Mouse (Mus musculus): Measurements from ENCODE around the gene Dgki.
A peak's percentile ranks its signal among the peaks of the same experiment; 100 is the strongest.

The Dgki gene

GRCm38 (mm10) chr6:37236893-37237292, 63.1 kb downstream of the Dgki start:
- DNase-seq: no peak

GRCm38 (mm10) chr6:37231148-37231547, 68.8 kb downstream of the Dgki start:
- no peak for DNase-seq

DNA sequence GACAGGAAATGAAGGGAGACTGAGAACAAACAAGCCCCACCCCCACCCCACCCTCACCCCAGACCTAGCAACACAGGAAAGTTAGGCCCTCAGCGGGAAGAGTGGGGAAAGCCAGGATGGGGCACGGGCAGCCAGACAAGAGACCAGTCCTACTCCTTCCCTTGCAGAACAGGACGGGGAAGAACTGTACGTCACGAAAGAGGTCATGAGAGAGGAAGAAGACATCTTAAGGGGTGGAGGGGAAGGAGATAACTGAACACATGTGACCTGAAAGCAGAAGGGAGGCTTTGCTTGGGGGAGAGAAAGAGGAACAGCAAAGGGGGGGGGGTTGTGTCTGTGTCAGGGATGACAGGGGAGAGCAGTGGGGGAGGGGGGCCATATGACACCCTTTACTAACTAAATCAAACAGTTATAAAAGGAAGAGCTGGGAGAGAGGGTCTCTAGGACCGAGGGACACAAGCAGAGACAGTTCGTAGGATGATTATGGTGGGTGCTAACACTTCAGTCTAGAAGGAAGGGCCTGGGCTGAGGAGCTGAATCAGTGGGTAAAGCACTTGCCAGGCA, 77.0 kb downstream of the Dgki start:
- DNase-seq: no peak

- no peak for DNase-seq
Observed at GRCm38 (mm10) chr6:37222016-37222415, 78.0 kb downstream of the Dgki start.

DNA sequence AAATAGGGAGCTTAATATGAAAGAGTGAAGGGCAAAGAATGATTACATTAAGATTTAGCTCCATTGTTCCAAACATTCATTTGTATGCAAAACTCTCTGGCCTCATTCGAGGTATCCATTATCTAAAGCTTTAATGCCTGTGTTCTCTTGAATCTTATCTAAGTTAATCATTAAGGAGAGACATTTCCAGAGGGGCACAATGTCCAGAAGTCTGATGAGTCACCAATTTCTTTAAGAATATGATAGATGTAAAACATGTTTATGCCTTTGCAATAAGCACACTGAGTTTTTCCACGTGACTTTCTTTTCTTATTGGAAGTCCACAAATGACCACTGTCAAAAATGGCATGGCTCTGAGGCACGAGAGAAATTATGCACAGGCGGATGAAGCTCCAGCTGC, 80.9 kb downstream of the Dgki start:
- no peak for DNase-seq

DNA sequence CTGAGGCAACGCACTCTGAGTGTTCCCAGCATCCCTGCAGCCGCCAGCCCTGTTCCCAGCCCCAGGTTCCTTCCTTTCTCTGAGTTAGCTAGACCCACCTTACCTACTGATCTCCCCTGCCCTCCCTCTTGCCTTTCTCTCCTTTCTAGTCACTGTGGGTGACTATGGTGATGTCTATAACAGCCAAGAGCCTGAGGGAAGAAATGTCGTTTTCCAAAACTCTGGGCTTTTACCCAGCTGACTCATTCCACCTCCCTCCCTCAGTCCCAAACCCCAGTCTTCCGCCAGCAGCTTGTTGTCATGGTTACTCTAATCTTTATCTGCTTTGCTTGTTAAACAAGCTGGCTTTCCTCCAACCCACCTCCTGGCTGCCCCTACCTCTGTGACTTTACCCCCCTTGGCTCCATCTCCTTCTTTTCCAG, 83.6 kb downstream of the Dgki start:
- no peak for DNase-seq

- DNase-seq: no peak
Observed at GRCm38 (mm10) chr6:37215655-37216054, 84.3 kb downstream of the Dgki start.

DNA sequence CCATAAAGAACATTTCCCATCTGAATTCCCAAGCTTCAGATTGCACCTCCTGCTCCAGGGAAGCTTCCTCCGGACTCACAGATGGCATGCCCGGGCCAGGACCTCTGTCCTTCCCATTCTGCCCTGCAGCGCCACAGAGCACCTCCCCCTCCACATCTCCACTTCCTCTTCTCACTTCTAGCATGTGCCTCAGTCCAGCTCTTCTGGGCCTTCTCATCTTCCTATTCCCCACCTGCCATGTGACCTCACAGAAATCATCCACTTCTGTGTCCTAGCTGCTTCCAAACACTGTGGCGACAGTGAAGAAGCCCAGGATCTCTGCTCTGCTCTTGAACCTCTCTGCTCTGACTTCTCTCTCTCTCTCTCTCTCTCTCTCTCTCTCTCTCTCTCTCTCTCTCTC, 87.1 kb downstream of the Dgki start:
- peak in 1 of 2 experiments; percentile 12 for DNase-seq

DNA sequence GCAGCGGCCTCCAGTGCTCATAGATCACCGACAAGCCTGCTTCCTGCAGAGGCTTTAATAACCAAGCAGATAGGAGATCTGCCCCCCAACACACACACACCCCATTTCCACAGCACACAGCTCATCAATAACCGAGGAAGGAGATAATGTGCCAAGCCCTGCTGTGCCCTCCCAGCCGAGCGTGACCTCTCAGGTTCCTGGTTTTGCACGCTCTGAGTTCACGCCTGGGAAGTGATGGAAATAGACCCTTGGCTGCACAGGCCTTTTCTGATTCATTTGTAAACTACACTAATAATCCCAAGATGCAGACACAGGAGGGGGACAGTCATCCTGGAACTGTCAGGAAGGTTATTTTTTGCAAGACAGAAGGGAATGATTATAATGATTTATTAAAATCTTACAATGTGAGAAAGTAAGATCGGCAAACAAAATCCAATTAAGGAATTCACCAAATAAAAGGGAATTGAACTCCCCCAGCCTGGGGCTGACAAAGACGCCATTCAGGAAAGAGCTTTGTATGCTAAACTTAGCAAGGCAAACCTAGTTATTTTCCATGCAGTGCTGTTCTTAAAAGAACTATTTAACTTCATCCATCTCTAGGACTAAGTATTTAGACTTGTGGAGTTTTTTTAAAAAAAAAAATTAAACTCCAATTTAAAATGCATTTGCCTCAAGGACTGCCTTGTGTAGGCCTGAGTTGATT, 88.3 kb downstream of the Dgki start:
- DNase-seq: no peak

GRCm38 (mm10) chr6:37202901-37203300, 97.1 kb downstream of the Dgki start:
- DNase-seq: no peak

- no peak for DNase-seq
Observed at GRCm38 (mm10) chr6:37200840-37201239, 99.1 kb downstream of the Dgki start.

DNA sequence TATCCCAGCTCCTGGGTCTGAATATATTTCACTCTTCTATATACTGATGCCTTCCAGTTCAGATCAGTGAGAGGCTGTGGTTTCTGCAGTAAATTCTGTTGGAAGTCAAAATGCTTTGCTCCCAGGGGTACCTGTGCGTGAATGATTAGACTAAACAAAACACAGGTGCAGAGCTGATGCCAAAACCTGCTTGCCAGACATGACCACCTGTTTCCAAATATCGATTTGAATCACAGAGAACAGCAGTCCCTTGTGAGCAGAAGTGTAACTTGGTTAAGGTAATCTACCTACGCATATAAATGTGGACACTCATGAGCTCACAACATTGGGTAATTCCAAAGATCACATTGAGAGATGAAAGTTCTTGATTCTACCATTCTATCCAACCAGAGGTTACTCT, 100.5 kb downstream of the Dgki start:
- no peak for DNase-seq

- no peak for DNase-seq
Observed at GRCm38 (mm10) chr6:37197745-37198144, 102.2 kb downstream of the Dgki start.

GRCm38 (mm10) chr6:37196870-37197269, 103.1 kb downstream of the Dgki start:
- no peak for DNase-seq

DNA sequence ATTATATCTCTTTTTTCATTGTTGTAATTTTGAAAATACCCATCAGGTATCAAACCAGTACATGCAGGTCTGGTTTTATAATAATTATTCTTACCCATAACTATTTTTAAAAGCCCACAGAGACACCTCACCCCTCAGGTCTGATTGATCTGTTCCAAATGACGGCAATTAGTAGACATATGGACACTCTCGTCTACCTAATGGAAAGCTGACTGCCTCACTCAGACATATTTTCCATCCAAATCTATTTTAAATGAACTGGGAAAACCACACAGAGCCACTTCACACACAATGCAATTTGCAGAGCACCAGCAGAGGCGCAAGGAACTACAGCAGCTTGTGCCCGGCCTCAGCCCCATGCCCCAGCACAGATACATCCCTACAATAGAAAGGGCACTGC, 104.2 kb downstream of the Dgki start:
- DNase-seq: no peak

DNA sequence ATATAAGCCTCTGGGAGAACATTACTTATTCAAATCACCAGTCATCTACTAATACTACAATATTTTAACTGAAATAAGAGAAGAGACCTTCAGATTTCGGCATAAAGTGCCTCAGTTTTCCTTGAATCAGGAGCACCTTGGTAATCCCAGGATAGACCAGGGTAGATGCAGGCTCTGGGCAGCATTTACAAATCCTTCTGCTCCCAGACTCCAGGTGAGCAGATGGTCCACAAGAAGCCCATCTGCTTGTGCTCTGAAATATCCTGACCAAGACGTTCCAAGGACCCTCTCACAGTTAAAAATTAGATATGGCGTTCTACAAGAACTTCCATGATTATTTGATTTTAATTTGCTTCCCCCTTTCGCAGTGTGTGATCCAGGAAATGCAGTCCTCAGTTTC, 118.0 kb downstream of the Dgki start:
- no peak for DNase-seq

GRCm38 (mm10) chr6:37171149-37171832, 128.7 kb downstream of the Dgki start:
- no peak for DNase-seq

DNA sequence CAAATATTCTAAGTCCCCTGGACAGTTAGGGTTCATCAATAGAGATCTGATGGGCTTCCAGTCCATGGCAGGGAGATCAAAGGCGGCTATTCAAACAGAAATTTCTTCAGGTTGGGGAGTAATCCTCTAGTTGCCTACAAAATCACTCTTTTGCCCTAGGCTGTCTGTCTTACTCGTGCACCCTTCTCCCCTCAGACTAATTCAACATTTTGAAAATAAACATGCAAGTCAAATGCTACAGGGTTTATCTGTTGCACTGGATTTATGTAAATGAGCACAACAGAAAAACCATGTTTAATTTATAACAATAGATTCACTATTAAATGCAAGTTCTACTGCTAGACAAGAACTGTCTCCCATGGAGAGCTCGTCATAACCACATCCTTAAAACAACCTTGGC, 141.1 kb downstream of the Dgki start:
- no peak for DNase-seq

GRCm38 (mm10) chr6:37154051-37154450, 145.9 kb downstream of the Dgki start:
- no peak for DNase-seq

DNA sequence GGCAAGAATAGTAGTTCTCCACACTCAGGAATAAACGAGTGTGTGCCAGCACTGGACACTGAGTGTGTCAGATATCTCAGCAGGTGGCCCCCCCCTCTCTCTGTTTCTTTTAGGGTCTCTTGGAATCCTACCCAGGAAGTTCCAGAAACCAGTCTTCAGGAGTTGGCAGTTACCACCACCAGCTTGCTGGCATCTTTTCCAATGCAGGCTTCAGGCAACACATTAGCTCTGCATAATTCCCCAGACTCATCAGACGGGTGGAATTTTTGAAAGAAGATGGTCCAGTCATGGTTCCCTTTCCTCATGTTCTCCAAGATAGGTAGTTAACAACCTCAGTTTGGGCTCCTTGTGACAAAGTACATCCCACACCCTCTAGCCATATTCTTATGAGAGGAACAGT, 149.5 kb downstream of the Dgki start:
- DNase-seq: no peak

DNA sequence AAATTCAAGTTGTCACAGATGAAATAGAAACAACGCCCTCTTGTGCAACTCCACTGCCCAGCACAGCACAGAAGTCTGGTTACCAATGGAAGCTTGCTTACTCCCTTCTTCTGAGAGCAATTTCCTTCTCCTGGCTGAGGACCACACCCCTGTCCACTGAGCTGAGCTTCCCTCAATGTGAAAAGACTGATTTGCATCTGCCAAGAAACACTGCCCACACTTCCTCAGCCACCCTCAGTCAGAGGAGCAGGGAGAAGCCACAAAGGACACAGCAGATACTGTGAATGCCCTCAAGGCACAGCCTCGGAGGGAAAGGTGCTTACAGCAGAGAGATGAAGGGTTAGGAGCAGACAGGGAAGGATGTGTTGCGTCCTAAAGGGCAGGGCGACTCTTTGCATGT, 149.9 kb downstream of the Dgki start:
- DNase-seq: no peak

DNA sequence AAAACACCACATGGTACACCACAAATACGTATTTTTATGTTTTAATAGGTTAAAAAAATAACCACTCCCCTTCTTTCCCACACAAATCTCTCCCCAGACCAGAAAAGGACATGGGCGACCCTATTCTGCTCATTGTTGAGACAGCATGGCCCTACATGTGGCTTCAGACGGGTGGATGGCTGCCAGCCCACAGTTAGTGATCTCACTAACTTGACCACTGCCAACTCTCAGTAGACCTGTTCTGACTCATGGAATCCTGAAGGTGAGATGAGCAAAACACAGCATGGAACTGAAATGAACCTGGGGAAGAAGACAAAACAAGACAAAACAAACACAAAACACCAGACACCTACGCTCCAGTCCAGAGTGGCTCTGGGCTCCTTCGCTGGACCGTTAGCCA, 150.8 kb downstream of the Dgki start:
- DNase-seq: no peak

- no peak for DNase-seq
Observed at GRCm38 (mm10) chr6:37147431-37148022, 152.5 kb downstream of the Dgki start.

- DNase-seq: no peak
Observed at GRCm38 (mm10) chr6:37143867-37144163, 156.2 kb downstream of the Dgki start.
